Mouse (Mus musculus) WW6 (cell line): ENCODE measurements around the gene Lhfpl5.
A peak's percentile ranks its signal among the peaks of the same experiment; 100 is the strongest.
"Not testable (repeated sequence)": the region's sequence is repeated elsewhere in the genome, so short reads cannot be mapped to it uniquely, and the experiment has no call there.

ENCODE experiments used
- DNase-seq: peaks from one replicate; pipeline ENCODE4 v3.0.0-alpha.2; 2013; ENCODE audit warnings: low read depth, low spot score

Gene Lhfpl5

DNA sequence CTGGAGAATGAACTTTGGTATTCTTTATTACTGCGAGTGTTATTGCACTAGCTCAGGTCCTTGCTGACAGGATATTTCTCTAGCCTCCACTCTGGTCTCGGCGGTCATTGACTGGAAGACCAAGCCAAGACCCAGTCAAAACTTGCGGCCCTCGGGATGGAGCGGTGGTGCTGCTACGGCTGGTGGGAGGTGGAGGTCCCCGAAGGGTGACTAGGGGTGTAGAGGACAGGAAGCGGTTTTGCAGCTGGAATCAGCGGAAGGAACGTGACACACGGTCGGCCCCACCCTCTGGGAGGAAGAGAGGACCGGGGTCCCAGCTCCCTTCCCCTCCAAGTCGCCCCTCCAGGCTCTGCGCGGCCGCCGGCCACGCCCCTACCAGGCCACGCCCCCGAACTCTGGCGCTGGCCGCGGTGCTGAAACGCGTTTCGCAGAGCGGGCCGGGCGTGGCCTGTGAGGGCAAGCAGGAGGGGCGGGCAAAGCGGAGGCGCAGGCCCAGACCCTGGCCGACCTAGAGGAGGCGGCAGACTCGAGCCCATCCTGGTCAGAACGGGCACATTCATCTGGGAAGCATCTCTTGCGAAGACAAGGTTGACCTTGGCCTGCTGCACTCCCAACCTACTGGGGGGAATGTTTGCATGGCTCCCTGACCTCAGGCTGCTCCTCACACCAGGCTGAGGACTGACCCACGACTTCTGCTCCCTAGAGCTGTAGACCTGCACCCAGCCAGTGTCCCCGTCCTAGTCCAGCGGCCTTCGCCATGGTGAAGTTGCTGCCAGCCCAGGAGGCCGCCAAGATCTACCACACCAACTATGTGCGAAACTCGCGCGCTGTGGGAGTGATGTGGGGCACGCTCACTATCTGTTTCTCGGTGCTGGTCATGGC lies at the start of gene Lhfpl5:
Gene Lhfpl5, plus strand, starts transcription at position 398 of the 882 bp plus-strand sequence.
- DNase-seq: no peak

DNA sequence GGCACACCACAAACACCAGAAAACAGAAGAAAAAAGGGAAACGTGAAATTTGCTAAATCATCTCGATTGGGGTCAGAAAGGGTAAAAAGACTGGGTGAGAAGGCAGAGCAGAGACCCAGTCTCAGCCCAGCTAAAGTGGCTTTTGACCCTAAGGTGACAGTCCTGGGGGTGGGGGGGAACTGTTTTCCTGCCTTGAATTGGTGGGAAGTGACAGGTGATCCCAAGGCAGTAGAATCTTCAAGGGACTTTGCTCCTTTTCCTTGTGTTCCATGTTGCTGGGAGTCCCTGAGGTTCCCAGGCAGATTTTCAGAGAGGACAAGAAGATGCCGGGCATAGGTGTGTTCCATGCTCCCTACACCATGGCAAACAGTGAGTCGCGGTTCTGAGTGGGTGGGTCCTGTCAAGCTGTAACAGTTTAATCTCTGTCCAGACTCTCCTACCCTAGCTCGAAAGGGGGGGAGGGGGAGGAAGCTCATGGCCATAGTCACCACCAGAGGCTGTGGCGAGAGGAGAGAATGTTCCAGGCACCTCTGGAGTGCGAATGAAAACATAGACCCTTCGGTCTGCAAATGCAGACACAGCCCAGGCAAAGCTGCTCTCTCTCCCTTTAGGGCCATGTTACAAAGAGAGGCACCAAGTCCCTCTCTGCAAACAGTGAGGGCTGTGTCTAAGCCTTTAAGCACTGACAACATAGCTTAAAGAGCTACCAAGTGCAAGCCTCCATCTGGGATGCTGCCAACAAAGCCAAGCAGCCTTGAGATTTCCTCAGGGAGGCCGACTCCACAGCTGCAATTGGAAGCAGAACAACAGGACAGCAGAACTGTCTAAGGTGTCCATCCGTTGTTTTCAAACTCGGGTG lies 48.0 kb upstream of the Lhfpl5 start:
- no peak for DNase-seq

DNA sequence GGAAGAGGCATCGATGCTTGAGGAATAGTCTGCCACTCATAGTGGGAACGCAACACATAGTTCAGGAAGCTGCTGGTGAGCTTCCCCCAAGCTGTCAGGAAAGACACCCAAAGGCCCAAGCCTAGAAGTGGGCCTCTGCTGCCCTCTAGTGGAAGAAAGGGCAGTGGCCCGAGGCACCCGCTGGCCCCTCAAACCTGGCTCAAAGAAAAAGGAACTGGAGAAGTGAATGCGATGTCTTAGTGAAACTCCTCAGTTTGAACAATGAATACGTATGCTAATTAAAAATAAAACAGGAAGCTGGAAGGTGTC lies 47.4 kb upstream of the Lhfpl5 start:
- no peak for DNase-seq

DNA sequence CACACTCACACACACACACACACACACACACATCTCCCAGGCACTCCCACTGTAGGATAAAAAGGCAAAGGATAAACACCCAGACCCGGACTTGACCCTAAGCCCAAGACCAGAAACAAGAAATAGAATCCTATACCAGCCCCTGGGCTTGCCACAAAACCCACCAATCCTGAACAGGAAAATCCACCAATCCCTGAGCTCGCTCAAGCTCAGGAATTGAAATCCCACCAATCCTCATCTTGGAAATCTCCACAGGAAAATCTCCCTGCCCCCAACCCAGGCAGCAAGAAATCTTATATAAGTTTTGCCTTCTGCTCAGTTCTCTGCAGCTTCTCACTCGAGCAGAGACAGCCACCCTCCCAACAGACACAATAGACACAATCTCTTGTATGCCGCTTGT lies 46.3 kb upstream of the Lhfpl5 start:
- DNase-seq: no peak

DNA sequence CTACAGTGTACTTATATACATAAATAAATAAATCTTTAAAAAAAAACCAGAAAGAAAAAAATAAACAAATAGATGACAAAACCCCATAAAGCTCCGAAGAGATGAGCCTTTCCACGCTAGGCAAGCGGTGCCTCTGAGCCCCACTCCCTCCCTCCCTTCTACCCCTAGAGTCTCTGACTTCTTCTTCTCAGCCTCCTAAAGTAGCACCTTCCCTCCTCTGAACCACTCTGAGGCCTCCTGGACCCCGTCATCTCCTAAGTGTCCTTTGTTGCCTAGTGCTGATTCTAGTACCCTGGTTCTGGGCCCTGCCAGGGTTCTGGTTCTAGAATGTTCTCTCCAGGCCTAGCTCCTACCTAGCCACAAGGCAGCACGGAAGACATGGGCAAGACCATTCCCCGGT lies 44.9 kb upstream of the Lhfpl5 start, which contains the start of gene Armc12:
Gene Armc12, plus strand, starts transcription at position 301 of the 400 bp plus-strand sequence.
- DNase-seq: no peak

DNA sequence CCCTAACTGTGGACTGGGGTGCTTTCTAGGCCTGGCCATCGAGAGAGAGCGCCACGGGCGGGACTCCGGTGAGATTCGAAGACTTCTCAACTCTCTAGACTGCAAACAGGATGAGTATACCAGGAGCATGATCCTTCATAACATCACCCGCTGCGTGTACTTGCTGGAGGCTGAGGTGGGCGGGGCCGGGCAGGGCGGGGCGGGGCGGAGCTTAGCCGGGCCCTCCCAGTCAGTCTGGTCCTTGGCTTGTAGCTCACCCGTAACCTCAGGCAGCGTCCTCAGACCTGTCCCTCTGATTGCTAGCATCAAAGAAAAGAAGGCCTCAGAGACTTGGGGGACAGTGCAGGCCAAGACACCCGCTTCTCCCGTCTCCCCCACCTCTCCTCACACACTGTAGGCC lies 43.5 kb upstream of the Lhfpl5 start:
- no peak for DNase-seq

DNA sequence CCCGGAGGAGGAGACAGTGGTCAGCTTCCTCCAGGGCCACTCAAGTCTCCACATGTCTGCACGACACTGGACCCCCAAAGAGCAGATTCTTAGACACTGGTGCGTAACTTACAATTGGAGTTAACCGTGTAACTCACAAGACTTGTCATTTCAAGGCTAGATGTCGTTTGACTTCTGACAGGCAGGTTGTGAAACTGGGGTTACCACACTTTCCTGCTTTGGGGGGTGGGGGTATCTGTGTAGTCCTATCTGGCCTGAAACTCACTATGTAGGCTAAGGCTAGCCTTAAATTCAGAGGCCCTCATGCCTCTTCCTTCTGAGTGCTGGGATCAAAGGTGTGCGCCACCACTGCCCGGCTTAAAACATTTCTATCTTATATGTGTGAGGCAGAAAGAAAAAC lies 42.9 kb upstream of the Lhfpl5 start:
- no peak for DNase-seq

DNA sequence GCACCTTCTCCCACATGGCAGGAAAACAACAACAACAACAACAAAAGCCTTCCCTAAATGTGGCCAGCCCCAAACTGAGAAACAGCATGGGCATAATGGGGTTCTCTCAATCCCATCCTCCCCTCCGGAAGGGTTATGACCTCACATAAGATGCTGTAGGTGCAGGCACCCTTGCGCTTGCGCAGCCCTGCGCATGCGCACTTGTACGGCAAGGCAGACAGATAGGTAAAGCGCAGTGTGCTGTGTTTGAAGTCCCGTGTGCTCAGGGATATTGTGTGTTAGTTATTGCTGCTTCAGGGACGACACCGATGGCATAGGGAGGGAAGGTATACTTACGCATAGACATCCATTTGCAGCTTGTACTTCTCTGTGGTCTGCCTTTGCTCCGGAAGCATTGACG lies 42.1 kb upstream of the Lhfpl5 start:
- DNase-seq: no peak

DNA sequence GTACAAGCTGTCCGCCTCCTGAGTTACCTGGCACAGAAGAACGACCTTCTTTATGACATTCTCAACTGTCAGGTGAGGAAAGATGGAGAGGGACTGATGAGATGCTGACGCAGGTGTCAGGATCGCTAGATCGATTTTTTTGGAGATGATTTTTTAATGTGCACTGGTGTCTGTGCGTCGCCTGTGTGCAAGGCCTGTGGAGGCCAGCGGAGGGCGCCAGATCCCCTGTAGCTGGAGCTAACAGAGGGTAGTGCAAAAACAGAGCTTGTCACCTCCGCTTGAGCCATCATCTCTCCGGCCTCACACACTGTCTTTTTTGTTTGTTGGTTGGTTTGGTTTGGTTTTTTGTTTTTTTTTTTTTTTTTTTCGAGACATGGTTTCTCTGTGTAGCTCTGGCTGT lies 37.6 kb upstream of the Lhfpl5 start:
- DNase-seq: no peak

DNA sequence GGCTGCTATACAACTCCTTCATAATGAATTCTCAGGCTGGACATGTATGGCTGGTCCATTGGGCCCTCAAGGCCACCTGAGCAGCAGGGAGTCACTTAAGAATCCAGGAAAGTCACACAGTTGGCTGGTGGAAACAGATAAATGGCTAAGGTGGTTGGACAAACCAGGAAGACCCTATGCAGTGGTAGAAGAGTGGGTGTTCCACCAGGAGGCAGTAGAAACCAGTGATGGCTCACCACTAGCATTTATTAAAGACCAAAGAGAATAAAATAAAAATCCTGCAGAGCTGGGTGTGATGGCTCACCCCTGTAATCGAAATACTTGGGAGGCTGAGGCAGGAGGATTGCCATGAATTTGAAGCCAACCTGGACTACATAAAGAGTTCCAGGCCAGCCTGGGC lies 28.5 kb upstream of the Lhfpl5 start:
- no peak for DNase-seq

DNA sequence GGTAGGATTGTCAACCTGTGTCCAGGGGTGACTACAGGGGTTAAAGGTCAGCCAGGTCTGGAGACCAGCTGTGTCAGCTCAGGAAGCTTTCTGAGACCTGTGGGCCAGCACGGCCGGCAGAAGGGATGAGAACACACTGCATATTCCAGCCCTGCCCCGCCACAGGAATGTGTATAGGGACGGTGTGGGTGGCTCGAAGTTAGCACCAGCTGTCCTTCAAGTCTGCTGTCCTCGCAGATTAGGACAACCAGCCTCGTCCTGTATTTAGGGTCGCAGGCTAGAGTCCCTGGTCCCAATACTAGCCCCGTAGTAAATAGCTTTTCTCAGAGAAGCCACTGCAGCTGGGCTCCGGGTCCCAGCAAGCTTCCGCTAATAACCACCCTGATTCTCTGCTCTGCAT lies 26.9 kb upstream of the Lhfpl5 start:
- no peak for DNase-seq

DNA sequence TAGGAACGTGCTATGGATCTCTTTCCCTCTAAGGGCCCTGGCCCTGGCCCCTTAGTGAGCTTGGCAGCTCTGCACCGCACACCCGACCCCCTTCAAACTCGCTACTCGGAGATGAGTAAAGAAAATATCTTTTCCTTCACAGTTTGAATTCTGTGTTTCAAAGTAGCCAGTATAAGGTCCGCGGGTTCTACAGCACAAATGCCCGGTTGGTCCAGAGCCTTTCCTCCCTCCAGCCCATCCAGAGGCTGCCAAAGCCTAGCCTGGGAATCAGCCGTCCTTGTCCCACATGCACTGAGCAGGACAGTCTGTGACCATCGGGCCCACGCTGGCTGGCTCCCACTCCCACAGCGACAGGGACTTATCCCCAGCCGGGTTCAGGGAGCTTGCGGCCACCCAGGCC lies 26.3 kb upstream of the Lhfpl5 start, which contains the start of gene Clpsl2:
Gene Clpsl2, plus strand, starts transcription at position 301 of the 400 bp plus-strand sequence.
- DNase-seq: no peak

DNA sequence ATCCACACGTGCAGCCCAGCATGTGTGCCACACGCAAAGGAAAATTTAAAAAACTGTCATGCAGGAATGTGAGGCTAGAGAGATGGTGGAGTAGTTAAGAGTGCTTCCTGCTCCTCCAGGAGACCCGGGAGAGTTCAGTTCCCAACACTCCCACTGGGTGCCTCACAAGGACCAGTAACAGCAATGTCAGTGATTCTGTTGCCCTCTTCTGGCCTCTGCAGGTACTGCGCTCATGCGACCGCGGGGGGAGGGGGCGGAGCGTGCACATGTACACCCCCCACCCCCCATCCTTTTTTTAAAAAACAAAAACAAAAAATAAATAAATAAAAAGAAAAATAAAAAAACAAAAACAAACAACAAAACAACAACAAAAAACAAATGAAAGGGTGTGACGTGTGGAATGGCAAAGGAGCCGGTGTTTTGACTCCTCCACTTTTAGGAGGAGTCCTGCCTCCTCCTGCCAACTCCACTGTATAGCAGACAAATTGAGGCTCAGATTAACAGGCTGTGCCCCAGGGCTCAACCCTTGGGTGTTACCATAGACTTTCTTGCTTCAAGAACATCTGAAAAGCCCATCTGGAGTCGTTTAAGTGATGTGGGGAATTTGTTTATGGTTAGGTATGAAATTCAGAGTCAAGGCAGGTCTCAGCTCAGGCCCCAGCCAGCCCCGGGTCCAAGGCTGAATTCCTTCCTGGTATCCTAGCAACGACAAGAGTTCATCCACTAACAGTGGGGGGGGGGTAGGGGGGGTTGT lies 22.2 kb upstream of the Lhfpl5 start:
- peak; percentile 70 for DNase-seq

DNA sequence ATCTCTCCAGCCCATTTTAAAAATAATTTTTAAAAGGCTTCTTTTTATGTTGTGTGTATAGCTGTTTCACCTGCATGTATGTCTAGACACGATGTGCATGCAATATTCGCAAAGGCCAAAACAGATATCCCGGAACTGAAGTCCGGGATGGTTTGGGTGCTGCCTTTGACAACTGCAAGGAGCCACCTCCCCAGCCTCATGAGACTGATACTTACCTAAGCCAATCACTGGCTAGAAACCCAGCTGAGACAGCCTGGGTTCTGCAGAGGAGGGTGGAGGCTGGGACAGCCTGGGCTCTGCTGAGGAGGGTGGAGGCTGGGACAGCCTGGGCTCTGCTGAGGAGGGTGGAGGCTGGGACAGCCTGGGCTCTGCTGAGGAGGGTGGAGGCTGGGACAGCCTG lies 21.4 kb upstream of the Lhfpl5 start:
- not testable (repeated sequence) for DNase-seq

DNA sequence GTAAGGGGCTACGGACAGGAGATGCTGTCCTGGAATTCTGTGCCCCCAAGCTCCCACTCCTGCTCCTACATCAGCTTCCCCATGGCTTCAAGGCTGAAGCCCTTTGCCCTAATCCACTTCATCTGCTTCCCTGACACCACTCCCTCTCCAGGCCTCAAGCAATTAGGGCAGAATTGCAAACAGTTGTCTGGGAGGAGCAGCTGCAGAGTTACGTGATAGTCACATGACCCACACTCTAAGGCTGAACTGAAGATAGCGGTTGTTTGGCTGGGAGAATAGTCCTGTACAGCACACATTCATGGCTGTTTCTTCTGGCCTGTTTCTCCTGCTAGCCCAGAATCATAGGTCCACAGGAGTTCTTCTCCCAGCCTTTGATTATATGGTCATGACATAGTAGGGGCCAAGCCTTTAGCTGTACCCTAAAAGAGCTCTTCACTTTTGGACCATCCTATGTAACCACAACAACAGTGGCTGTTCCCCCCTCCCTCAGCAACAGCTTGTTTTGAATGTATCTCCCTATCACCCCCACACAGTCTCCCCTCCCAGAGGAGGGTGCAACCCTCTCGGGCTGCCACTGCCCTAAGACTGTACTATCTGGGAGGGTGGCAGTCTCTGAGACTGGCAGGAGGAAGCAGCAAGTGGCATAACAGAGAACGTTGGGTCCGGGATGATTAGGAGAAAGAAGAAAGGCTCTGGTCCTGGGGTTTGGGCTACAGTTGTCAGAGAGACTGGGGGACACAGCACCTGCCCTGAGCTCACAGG lies 18.6 kb upstream of the Lhfpl5 start:
- no peak for DNase-seq

DNA sequence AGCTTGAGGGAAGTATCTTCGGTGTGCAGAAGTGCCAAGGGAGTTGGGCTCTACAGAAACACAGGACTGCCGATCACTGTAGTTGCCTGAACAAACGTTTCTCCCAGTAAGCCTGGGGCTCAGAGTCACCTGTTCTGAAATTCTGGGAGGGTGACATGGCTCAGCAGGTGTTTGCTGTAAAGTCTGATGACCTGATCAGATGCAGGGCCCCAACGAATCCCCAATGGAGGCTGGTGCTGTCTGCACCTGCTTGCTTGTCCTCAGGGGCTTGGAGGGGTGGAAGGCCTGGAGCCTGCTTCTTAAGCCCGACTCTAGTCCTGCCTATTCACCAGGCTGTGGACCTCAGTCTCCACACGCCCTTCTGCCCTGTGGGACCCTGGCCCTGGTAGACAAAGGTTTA lies 17.7 kb upstream of the Lhfpl5 start:
- DNase-seq: no peak

DNA sequence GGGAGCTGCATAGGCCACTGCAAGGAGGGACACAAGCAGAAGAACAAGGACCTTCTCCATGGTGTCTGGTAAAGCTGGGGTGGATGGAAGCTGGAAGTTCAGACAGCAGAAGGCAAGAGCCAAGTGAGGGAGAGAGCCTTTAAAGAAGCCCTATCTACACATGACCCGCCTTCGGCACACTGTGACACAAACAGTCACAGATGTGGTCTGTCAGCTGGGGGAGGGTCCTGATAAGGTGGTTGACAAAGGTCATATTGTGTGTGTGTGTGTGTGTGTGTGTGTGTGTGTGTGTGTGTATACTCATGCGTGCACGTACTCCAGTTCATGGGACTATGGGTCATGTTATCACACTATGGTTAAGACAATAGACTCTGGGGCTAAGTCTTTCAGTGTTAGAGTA lies 14.8 kb upstream of the Lhfpl5 start, which contains the start of gene Clps:
Gene Clps, minus strand, starts transcription at position 169 of the 400 bp plus-strand sequence.
- DNase-seq: no peak

DNA sequence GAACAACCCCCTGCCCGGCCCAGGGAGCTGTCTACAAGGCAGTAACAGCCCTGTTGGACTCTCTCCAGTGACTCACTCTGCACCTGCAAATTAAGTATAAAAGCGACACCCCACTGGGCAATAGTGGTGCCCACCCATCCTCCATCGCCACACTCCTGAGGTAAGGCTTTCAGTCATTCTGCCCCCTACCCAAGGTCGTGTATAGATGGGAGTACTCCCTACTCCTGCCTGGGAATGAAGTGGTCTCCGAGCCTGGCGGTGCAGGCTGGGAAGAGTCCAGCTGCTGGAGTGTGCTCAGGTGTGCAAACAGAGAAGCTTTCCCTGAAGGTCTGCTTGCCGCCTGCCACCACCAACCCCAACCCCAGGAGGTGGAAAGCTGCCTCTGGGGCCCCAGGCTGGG lies 13.8 kb upstream of the Lhfpl5 start:
- DNase-seq: no peak

DNA sequence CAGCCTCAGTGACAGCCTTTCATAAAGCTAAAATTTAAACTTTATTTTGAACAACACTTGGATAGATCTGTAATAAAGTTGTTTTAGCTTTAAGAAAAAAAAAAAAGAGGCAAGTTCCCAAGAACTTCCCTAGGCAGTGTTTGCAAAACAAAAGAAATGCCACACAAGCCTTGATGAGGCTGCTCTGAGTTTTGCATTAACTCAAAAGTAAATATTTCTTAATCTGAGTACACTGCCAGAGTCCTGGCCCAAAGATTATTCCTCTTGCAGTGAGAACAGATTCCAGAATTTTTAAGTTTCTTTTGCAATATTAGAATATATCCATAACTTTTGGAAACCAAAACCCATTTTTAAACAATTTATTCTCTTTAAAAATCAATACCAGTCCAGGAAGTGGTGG lies 10.3 kb upstream of the Lhfpl5 start:
- DNase-seq: no peak

DNA sequence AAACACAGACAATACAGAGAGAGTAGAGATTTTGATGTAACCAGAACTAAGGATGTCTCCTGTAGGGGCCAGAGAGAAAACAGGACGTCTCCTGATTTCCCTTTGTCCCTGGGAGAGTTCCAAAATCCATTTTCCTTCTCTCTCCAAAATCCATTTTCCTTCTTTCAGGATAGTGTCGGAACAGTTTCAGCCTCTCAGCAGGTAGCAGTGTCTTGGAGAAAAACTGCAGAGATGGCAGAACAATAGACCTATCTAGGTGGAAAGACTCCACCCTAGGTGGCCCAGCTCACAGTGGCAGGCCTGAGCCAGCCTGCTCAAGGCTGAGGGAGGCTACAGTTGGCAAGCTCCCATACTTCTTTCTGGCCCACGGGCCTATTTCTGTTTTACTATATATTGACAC lies 7.9 kb upstream of the Lhfpl5 start:
- DNase-seq: no peak

DNA sequence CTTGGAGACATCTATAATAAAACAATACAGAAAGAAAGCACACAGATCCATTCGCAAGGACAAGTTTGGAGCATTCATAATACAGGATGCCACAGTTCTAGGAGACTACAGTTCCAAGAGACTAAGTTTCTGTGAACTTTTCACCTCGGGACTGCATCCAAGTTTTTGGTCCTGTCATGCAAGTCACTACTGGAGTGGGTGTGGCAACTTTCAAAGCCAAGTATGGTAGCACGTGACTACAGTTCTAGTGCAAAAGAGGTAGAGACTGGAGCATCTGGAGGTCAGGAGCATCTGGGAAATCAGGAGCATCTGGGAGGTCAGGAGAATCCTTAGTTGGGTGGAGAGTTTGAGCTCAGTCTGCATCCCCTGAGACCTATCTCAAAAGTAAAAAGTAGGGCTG lies 3.6 kb upstream of the Lhfpl5 start:
- no peak for DNase-seq
